Mouse (Mus musculus): ENCODE results near the gene Grk5.

The Grk5 gene

DNA sequence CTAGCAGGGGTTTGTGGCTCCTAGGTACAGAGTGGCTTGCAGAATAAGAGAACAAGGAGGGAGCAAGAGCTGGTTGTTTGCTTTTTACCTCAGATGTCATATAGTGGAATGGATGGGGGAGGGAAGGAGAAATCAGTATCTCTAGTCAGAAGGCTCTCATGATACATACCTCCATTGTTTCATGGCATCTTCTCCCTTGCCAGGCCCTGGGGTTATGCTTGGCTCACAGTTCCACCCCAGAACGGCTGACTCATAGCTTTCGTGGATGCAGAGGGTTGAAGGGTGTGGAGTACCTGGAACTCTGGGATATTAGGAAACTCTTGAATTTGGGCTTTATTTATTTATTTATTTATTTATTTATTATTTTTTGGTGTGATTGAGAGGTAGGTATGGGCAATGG is 84.0 kb downstream of the Grk5 start:
- DNase-seq (ENCODE audit: low spot score): no peak

DNA sequence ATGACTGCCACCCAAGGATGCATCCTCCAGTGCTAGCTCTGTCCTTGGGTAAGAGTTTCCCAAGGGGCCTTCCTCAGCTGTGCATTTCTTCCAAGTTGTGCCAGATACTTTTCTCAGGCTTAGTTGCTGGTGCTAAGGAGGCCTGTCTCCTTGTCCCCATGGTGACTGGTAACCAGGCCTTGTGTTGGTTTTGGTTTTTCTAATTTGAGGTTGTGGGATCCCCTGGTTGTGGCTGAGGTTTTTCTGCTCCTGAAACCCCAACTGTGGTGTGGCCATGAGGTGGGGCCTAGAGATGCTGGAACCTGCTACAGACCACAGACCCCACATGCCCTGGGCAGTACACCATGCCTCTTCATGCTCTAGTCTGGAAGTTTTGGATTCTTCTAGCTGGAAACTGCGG is 90.0 kb downstream of the Grk5 start:
- DNase-seq (ENCODE audit: low spot score): no peak

DNA sequence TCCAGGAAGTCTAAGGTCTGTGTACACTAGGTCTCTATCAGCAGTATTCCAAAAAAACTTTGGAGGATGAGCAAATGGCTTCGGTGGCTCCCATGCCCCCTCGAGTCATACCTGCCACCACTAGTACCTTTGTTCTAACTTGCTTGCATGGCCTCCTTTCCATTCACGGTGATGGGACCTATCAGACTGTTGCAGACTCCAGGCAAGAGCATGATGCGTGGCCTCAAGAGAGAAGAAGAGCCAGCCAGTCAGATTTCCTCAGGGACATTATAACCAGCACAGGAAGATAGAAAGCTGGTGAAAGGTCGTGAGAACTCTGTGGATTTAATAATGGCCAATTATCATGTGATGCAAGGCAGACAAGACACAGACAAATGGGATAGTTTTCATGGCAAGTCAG is 91.8 kb downstream of the Grk5 start:
- DNase-seq (ENCODE audit: low spot score): no peak

DNA sequence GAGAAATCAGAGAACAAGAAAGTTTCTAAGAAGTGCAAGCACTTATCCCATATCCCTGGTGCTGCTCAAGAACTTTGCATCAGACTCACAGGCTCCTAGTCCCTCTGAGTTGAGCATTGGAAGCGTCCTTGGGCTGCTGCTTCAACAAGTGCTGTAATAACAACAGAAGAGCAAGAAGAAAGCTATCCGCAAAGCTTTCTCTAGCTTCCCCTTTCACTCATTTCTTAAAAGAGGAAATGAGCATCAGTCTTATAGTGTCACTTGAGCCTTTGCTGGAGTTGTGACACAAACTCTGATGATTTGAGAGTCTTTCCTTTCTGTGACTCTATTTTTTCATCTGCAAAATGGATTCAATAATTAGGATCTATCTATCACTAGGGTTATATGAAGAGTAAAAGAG is 92.3 kb downstream of the Grk5 start:
- no peak for DNase-seq (ENCODE audit: low spot score)

DNA sequence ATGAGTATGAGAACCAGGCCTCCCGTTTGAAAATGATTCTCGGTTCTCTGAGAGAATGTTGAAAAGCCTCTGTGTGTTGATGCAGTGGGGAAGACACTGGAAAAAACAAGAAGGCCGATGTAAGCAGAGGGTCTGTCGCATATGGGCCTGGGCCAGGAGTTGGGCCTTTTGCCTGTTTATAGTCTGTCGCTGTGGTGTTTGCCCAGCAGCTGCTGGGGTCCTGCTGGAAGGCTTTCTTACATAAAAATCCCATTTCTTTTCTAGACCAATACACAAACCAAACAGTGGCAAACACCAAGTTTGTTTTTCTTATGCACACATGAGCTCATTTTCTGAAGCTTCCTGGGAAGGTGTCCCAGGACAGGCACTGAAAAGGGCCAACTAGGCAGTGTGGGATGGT is 100.2 kb downstream of the Grk5 start:
- DNase-seq (ENCODE audit: low spot score): no peak

DNA sequence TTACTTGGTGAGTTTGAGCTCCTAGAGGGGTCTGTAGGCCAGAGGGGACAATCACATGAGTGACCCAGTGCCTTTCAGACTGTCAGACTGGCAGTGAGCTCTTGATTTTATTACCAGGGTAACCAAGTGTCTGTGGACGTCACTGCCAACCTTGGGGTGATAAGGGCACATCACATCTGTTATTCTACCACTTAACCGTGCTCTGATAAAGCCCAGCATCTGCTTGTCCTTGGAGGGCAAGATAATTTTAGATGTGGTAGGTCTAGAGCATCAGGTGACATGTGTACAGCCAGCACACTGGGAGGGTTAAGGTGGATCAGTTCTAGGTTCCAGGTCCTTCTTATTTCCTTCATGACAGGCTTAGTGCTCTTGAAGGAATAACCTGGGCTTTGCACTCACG is 104.7 kb downstream of the Grk5 start:
- DNase-seq (ENCODE audit: low spot score): no peak

DNA sequence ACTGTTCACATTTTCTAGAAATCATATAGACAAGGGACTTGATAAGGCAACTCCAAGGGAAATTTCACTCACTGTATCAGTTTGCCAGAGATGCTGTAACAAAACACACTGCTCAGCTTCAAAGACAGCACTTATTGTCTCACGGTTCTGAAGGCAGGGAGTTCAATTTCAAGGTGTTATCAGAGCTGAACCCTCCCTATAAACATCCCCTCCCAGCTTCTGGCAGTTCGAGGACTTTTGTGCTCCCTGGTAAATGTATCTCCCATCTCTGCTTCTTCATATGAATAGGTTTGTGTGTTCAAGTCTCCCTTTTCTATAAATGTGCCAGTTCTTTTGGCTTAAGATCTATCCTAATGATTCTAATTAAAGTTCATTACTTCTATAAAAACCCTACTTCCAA is 105.3 kb downstream of the Grk5 start:
- DNase-seq (ENCODE audit: low spot score): no peak

DNA sequence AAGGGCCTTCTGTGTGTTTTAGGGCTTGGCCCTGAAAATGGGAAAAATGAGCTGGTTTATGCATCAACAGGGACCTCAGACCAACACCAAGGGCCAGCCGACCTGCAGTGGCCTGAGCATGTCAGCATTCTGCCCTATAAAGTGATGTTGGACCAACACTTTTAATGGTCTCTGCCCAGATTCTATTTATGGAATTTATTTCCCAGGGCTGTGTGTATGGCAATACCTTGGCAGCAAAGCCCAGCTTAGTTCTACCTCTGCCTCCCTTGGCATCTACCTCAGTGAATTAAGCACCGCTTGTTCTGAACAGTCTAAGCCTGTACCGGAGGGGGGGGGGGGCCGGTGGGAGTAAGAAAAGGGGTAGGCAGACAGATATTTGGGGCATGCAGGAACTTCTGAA is 108.2 kb downstream of the Grk5 start:
- no peak for DNase-seq (ENCODE audit: low spot score)

DNA sequence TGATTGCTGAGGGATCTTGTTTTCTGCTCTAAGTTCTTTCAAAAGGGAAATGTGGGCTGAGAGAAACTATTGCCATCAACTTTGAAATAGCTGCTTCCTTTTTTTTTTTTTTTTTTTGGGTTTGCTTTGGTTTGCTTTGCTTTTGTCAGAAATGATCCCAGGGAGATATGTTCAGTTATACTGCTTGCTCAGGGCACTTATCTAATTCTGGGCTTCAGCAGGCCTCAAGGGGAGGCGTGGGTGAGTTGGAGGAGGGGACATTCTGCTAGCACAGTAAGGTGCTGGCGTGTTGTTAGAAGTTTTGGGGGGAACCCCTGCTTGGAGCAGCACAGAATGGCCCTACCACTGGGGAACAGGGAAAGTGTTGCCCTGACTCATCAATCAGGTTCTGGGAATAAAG is 110.1 kb downstream of the Grk5 start:
- no peak for DNase-seq (ENCODE audit: low spot score)

DNA sequence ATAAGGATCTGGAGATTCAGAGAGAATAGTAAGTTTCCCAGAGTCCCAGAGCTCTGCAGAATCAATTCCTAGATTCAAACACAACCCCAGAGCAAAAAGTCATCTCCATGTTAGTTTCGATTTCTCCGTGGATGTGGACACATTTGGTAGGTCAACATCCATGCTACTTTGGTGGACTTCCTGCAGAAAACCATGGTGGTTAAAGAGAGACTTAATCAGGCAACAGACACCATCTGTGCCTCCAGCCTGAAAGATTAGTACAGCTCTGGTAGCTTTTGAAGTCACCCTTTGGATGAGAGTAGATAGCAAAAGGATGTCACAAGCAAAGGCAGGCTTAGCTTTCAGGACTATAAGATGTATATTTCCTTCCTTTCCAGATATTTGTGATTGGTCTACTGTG is 111.4 kb downstream of the Grk5 start:
- no peak for DNase-seq (ENCODE audit: low spot score)

DNA sequence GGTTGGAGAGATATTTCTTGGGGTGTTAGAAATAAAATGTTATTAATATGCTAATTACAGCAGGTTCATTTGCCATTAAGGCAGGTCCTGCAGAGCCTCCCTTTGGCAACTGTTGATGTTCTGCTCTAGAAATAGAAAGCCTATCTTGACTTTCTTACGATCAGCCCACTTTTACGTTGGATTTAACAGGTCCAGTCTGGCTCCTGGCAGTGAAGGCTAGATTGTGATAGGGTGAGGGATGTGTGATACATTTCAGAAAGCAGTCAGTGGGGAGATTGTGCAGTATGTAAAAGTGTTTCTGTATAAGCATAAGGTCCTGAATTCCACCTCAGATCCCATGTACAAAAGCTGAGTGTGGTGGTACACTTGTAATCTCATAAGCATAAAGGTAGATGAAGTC is 119.7 kb downstream of the Grk5 start:
- no peak for DNase-seq (ENCODE audit: low spot score)

DNA sequence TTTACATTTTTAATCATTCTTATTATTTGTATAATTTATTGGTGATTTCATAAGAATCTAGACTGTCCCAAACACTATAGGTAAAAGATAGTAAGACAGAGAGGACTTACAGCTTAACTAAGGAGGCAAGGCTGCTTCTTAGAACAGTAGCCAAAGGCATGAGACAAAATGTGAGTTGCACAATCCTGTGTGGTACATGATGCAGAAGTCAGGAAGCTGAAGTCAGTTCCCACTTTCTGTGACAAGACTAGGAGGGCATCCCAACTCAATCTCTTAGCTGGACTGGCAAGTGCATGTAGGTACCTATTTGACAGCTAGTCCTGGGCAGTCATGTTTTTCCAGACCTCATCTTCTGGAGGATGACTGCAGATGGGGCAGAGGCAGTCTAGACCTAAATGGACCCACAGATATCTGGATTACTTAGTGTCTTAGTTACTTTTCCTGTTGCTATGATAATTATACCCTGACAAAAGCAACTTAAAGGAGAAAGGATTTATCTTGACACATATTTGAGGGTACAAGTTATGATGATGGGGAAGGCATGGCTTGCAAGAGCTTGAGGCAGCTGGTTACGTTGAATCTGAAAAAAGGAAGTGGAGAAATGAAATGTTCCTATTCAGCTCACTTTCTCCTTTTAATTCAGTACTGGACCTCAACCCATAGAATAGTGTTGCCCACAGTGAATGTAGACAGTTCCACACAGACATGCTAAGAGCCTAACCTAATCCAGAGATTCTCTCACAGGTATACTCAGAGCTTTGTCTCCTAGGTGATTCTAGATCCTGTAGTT is 128.1 kb downstream of the Grk5 start:
- DNase-seq (ENCODE audit: low spot score): no peak

DNA sequence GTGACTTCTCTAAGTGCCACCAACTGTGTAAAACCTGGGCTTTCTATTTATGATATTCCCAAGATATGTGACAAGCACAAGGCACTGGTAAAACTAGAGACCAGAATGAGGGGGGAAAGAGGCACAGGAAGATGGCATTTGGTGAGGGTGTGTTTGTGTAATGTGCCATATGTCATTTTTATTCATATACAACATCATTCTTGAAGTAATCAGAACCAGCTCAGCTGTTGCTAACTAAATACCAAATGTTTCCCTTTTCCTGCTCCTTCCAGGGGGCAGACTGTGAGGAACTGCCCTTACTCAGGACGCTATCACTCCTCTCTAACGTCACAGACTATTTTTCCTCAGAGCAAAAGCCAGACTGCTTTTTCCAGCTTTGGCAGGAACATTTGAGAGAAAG is 132.0 kb downstream of the Grk5 start:
- DNase-seq (ENCODE audit: low spot score): no peak

DNA sequence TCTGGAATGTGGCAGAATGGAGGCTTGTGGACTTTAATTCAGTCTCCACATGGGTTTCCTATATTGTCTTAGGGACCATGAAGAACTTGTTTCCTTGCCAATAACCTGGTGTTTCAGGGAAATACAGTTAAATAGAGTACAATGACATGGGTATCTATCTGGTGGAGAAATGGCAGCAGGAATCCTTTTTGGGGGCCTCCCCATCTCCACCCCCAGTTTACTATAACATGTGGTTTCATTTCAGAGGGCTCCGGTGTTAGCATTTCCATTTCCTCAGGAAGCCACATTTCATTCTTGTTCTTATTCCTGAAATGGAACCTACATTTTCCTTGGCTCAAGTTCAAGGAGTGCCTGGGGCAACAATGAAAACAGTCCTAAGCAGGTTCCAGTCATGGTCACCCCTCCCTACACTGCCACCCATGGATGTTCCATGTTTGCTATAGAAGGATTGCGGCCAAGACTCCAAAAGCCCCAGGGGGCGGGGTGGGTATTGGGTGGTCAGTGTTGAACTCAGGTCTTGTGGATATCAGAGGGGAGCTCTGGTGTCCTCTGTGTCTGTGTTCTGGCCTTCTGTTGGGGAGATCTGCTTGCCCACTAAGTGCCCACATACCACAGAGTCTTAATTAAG is 132.5 kb downstream of the Grk5 start:
- DNase-seq (ENCODE audit: low spot score): no peak

DNA sequence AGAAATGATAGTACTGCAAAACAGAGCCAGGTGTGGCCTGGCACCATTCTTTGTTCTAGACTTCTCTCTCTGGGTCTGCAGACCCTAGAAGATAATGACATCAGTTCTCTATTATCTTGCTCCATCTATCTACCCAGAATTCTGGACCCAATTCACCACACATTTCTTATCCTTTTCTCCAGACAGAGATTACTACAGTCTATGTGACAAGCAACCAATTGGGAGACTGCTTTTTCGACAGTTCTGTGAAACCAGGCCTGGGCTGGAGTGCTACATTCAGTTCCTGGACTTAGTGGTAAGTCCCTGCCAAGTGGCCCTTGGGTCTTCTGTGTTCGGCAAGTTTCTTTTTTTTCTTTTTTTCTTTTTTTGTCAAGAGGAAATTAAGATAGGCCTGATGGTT is 142.0 kb downstream of the Grk5 start:
- no peak for DNase-seq (ENCODE audit: low spot score)

DNA sequence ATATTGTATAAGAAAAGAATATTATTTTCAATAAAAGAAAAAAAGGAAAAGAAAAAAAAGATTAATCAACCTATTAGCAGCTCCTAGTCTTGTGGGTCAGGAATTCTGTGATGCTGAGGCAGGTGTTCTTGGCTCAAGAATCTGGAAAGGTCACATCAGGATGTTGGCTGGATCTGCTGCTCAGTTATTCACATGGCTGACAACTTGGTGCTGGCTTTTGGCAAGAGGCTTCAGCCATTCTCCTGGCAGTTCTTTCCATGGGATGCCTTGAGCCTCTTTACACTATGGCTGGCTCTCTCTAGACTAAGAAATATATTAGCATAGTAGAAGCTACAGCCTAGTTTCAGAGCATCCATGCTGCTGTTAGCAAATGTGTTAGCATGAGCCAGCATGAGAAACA is 149.6 kb downstream of the Grk5 start:
- DNase-seq (ENCODE audit: low spot score): no peak

DNA sequence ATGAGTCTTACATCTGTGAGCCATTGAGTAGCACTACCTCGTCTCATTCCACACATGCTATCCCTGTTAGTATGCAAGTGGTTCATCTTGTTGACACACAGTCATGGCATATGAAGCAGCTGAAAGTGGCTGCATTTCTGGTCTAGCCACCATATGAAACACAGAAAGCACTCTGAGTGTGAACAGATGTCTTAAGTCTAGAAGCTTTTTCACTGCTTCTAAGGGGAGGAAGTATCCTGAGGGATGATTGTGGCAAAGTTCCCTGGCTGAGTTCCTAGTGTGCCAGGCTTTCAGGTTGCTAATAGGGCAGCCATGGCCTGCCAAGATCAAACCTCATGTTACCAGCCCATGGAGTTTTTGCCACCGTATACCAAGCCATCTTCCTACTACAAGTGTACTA is 159.1 kb downstream of the Grk5 start:
- DNase-seq (ENCODE audit: low spot score): no peak

DNA sequence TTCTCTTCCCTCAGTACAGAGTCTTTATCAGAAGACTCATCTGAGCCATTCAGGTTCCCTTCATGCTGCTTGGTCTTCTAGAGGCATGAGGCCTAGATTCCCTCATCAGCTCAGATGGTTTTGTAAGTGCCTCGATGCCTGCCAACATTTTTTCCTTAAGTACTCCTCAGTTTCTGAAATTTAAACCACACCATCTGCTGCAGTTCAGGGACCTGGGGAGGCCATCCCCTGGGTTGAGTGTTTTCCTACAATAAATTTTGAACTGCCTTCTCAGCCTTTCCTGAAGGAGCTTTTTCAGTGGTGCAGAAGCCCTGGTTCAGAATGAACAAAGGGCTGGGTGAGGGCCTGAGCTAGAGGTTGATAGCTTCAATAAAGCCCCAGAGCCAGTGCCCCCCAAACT is 159.9 kb downstream of the Grk5 start:
- no peak for DNase-seq (ENCODE audit: low spot score)

DNA sequence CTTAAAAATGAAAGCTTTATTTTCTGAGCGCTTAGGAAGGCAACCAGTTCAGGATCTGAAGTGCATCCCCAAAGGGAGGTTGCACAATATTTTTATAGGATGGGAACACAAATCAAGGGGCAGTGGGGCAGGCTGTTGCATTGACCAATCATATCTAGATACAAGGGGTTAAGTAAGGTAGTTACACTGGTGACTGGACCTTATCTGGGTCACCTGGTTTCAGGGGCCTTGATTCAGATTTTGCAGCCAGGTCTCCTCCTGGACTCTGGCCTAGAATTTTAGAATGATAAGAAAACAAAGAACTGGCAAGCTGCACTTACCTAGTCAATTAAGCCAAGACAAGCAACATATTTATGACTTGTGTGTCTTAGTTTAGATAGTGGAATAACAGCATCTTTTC is 161.6 kb downstream of the Grk5 start:
- DNase-seq (ENCODE audit: low spot score): no peak

DNA sequence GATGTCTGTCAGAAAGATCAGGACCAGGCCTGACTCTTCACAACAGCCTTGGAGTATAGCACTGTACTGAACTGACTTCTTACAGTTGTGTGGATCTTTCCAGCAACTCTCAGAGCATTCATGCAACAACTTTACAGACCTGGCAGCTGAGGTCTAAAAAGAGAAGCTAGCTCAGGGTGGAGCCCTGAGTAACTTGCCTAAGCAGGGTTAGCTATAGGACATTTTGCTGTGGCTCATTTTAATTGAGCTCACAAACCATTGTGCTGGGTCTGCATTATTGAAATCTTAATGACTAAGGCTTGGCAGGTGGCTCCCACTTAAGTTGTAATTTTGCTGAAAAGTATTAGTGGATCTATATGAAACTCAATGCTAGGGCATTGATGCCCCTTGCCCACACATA is 162.5 kb downstream of the Grk5 start:
- no peak for DNase-seq (ENCODE audit: low spot score)

DNA sequence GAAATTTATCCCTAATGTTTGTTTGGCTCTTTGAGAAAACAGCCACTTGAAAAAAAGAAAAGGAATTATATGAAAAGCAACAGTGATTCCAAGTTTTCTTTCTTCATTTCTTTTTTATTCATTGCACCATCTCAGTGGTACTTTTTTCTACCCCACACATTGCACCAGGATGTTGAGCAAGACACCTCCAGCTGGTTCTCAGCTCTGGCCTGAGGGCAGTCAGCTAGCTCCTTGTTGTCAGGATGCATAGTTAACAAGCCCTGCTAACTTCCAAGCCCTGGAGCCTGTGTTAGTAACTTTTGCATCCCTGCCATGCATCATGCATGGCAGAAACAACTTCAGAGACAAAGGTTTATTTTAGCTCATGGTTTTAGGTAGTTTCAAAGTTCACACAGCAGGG is 163.2 kb downstream of the Grk5 start:
- DNase-seq (ENCODE audit: low spot score): no peak

DNA sequence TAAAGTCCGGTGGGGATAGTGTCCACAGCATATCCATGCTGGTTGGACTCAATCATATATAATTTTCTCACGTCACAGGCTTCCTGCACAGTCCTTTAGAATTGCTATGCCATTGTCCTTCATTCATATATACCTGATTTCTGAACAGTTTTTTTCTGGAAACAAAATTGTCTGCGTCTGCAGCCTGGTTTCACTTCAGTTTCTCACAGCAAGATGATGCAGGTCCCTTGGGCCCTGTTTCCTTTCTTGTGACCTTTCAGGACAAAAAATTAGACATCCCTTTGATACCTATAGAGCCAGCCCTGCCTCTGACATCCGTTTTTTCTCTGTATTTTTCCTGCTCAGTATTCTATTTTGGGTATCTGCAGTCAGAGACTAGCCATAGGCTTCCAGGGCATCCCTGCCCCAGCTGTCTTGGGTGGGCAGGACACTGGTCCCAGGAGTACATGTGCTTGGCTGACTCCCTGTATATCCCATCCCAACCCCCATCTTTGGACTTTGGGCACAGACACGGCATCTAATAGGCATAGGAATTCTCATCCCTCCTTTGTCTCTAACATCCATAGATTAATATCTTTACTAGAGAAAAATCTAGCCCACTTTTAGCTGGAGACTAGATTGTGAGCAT is 167.3 kb downstream of the Grk5 start:
- no peak for DNase-seq (ENCODE audit: low spot score)

DNA sequence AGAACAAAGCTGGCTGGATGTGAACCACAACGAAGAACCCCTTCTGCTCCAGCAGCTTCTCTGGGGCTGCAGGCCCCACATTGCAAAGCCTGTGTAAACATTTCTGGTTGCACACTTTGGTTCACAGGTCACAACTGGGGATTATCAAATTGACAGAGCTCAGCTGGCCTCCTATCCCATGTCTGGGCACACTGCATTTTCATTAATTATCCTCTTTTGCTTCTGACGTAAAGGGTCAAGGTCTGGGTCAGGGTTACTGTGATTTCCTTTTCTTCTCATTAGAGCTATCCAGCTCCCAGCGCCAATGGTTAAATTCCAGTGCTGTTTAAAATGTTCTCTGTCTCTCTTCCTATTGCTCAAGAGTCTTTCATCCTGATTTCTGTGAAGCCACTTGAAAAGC is 168.0 kb downstream of the Grk5 start:
- peak; percentile 36 for DNase-seq (ENCODE audit: low spot score)

DNA sequence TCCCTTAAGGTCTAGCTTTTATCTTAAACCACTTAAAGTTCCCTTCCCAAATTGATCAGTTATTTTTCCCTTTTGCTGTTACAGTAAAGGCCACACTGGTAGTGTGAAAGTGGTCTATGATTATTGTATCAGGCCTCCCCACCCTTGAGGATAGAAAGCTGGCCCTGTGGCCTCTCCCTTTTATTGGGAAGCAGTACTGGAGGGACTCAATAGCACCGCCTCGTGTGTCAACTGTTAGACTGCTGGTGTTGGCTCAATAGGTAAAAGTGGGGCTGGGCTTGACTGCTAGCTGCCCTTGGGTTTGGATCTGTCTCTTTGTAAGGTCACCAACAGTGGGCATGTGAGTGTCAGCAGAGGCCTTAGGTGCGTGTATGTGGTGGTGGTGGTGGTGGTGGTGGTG is 174.8 kb downstream of the Grk5 start:
- no peak for DNase-seq (ENCODE audit: low spot score)

All from testis, postnatal 14 days (tissue).